Mouse (Mus musculus) left cerebral cortex, postnatal 25 days (tissue): ENCODE measurements at regions not wholly inside any gene's neighbourhood (a gene's known extent, or its start where the extent isn't known, plus 50 kb on each side); places are given as distances from the start of the nearest gene placed in this dataset.

Experiments used
- DNase-seq, 2 experiments: peaks; one replicate each; pipeline ENCODE4 v3.0.0; 2022; ENCODE audit warnings: low spot score in 2 of 2, mixed read lengths in 1 of 2
- intact Hi-C: fragments of 180-260 bp; cut with DNase I; formaldehyde crosslinking; loops from one replicate; pipeline ENCODE4 v1.15.1; 2025

DNA sequence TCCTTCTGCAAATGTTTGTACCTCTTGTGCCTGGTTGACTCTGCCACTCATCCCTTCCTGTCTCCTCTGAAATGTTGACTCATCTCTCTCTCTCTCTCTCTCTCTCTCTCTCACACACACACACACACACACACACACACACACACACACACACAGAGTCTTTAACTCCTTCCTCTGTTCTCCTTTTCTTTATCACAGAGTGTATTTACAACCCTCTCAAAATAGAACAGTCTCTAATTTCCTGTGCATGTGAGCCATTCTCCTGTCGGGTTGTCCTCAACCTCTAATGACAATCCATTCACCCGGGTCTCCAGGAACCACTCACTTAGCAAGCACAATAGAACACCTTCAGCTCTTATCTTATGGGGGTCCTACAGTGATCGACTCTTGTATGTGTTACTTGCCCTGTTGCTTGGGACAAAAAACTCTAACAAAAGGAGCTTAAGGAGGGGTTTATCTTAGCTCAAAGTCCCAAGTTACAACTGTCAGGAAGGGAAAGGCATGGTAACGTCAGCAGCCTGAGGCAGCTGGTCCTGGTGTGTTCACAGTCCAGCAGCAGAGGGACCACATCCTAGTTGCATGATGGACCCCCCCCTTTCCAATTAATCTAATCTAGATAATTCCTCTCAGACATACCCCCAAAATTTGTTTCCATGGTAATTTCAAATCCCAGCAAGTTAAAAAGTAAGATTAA is 163.0 kb downstream of the Mycn start:
- intact Hi-C loops: no loop called here
- DNase-seq: no peak

DNA sequence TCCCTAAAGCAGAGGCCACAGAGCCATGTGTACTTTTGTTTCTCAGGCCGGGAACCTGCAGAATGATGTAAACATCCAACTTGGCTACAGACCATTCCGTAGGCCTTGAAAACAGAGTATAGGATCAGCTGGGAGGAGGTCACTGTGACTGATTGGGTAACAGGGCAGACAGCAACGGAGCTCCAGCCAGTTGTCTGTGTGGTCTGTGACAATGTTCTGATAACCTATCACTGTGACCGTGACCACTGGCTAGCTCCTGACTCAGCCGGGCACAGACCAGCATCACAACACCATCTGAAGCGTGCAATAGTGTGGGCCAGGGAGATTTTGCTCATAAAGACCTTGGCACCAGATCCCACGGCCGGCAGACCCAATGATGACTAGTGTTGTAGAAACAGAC is 164.3 kb downstream of the Mycn start:
- DNase-seq: no peak
- intact Hi-C loops: no loop called here

DNA sequence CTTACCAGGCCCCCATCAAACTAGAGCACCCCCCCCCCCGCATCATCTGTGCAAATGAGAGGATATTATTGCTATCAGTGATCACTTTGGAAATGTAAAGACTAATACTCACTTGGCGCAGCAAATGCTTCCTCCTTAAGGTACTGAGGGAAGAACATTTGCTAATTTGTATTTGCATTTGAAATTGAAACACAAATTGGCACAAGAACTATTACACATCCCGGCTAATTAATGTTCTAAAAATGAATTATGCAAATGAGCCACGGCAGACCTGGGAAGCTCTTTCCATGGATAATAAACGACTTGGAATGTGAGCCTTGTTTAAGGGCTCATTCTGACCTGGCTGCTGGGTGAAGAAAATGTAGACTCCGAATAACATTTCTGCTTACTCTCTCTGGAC is 164.9 kb downstream of the Mycn start:
- no peak for DNase-seq
- intact Hi-C loops: no loop called here

DNA sequence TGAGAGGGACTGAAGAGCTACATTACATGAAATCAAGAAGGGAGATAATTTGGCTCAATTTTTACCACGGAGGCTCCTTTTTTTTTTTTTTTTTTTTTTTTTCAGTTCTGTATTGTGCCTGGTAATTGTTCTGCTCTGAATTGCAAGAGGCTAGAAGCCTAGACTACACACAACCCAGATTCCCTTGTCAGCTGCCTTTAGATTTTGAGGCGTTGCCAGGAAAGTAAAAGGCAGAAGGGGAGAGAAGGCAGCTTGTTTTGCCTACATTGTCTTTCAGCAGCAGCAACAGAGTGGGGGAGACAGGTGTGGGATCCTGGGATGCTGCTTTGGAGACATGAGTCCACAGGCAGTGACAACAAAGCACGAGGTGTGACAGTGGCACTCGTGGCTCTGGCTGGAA is 170.7 kb downstream of the Mycn start:
- DNase-seq: no peak
- intact Hi-C loops: no loop called here

DNA sequence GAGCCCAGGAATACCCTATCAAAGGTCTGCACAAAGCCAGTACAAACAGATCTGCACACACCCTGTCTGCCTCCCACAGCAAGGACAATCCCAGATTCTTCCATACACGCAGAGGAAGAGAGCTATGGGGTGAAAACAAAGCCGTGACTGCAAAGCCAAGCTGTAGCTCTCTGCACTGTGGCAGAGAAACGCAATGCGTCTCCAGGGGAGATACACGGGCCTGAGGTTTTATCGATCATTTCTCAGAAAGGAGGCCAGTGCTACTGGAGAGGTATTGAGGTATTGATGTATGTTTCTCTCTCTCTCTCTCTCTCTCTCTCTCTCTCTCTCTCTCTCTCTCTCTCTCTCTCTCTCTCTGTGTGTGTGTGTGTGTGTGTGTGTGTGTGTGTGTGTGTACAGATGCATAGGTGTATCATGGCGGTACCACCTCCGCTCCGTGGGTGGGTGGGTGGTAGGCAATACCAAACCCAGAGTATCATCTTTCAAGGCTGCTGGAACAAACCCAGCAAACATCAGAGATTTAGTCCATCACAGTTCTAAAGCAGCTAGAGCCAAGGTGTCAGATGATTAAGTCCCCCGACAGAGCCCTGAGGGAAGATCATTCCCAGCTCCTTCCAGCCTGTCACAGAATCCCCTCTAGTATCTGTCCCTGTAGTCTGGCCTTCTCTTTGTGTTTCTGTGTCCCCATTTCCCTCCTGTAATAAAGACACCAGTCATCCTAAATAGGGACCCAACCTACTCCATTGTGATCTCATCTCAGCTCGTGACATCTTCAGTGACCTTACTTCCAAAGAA is 175.0 kb downstream of the Mycn start:
- no peak for DNase-seq
- intact Hi-C loops: no loop called here

DNA sequence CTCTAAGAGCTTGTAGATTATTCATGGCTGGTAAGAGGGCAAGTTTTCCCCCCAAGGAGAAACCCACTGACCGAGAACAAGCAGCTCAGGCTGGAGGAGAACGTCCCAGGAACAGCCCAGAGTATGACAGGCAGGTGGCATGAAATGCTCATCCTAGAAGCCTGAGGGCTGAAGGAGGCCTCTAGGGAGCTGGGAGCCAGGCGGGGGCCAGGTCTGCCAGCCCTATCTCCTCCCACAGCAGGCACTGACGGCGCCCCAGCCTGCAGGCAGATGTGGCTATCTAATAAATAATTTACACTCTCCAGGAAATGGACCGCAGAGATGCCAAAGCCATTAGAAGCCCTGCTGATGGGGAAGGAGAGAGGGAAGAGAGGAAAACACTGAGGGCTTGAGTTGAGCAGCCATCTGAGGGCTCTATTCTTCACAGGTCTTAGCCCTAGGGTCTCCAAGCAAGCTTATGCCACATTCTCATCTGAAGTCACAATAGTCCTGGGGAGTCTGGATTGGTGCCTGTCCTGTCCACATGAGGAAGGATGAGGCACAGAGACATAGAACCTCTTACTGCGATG is 176.1 kb downstream of the Mycn start:
- intact Hi-C loops: no loop called here
- no peak for DNase-seq

DNA sequence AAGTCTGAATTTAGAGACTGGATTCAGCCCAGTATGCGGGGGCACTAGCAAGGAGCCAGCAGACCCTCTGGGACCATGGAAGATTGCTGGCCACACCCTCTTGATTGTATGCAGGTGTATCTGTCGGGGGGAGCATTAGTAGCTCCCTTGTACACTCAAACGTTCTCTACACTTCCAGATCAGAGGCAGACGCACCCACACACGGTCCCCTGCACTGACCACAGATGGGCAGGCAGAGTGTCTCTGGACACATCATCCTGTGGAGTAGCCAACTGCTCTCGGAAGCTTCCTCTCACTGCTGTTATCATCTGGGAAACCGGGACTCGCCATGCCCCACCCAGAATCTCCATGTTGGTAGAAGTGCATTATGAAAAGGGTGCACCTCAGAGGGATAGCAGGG is 176.7 kb downstream of the Mycn start:
- no peak for DNase-seq
- intact Hi-C loops: no loop called here

DNA sequence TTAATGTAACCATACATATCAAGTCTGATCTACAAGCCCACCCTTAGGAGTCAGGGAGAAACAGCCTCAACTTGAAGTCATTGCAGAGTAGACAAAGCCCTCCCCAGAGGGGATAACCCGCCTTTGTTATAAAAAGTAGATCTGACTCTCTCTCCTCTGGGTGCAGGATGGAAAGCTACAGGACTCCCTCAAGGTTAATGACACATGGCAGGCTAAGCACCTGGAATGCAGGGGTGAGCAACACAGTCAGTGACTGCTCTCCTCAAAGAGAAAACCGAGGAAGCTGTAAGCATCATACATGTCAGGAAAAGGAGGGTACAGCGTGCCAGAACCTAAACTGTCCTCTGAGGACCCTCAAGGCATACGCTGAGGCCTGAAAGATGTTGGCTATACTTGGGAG is 177.1 kb downstream of the Mycn start:
- intact Hi-C loops: no loop called here
- DNase-seq: no peak

DNA sequence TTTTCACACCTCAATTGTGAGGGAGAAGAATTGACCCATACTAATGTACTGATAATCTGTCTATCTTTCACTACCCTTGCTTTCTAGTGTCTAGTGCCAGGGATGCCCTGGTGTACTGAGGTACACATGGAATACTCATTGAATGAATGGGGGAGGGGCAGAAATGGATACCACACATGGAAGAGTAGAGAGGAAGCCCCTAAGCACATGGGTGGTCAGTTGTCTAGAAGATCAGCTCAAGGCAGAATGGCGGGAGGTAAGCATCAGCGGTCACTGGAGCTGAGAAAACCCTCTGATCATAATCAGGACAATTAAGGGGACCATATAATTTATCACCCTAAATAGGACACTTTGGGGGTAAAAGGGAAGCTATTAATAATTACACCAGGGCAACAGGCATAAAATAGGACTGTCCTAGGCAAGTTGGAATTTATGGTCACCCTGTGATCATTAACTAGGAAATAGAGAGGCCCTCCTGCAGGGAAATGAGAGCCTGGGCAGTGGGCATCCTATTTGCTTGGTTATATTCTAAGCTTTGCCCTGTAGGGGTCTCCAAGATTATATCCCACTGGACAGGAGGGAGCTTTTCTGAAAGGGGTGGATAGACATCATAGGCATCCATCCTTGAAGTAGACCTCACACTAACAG is 185.3 kb downstream of the Mycn start:
- intact Hi-C loops: no loop called here
- no peak for DNase-seq

DNA sequence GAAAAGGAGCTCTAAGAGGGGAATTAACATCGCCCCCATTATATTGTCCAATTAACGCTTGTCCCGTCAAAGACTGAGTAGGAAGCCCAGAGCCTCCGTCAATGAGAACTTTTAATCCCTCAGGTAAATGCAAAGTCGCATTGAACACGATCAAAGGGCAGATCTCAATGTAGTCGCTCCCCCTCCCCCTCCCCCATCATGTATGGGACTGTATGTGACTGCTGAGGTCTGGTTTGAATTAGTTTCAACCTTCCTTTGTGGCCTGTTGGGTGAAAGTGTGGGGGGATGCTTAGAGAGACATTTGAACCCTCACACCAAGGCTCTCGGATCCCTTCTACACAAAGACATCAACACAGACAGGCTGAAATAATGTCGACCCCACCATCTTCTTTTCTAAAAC is 187.9 kb downstream of the Mycn start:
- no peak for DNase-seq
- intact Hi-C loops: no loop called here

DNA sequence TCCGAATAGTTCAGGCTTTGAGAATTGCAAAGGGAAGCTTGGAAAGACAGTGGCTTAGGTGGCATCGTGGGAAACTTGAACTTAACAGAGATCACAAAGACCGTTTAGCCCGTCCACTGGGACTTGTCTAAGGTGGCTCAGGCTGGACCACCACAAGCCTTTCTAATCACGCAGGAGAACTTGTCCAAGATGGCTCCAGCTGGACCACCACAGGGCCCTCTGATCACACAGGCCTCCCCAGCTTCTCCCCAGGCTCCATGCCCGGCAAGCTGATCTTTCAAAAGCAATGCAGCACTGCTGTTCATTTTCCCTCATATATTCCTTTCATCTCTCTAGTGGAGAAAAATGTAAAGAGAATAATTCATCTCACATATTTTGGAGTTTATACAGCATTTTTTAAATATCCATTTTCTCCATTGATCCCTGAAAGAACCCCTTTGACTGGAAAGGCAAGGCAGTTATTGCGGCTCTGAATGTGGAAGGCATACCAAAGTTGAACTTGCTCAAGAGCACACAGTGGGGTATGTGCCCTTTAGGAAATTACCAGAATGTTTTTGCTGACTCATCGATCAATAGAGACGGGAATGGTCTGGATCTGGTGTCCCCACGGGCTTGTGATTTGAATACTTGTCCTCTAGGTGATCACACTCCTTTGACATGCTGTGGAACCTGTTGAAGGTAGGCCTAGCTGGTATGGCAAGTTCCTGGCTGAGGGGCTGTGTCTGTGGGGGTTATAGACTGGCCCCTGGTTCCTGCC is 189.9 kb downstream of the Mycn start:
- intact Hi-C loops: no loop called here
- no peak for DNase-seq

DNA sequence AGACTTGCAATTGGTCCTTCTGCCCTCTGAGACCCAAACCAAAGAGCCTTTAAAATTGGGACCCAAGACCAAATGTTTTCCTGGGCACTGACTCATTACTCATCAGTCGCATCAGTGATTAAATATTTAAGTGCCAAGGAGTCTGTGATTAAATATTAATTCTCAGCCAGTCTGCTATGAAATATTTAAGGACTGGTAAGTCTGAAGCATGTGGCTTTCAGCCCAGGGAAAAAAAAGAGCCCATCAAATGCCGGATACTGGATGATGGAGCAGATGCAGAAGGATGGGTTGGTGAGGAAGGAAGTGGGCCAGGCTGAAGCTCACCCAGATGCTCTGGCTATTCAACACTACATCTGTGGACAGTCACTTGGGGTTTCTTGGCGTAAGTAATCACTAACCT is 192.0 kb downstream of the Mycn start:
- DNase-seq: no peak
- intact Hi-C loops: no loop called here

DNA sequence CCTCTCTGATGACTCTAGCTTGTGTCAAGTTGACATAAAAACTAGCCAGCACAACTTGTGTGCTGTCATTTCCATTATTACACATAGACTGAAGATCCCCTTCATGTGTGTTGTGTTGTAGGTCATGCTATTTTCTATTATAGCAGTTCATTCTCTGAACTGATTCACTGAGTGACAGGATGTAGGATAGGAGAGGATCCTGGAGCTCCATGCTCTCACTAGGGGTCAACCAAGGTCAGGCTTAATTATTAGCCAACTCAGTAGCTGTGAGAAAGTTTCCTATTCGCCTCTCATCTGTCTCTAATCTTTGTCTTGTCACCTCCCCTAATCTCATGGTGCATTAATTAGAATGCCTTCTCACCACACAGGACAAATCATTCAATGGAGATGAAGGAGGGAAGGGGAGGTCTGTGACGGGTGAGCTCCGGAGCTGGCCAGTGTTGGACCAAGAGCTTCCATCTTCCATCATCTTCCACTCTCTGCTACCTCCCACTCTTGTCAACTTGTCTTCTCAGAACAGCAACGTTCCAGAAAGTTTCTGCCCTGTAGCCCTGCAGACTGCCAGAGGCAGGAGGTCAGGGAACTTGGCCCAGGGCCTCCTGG is 194.8 kb downstream of the Mycn start:
- DNase-seq: no peak
- intact Hi-C loops: no loop called here

DNA sequence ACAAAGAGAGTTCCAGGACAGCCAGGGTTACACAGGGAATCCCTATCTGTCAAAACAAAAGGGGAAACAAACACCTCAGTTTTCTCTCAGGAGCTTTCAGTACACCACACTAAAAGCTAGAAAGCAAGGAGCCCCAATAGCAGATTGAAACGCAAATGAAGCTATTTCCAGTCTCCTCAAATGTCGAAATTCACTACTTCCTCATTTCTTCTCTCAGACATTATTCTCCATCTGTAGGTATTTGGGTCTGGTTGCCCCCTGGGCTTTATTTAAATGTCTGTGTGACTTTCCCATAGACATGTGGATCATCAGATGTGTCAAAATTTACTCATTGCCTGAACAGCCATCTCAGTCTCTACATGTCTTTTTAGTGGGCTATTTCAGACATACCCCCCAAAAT is 197.2 kb downstream of the Mycn start:
- DNase-seq: no peak
- intact Hi-C loops: no loop called here

DNA sequence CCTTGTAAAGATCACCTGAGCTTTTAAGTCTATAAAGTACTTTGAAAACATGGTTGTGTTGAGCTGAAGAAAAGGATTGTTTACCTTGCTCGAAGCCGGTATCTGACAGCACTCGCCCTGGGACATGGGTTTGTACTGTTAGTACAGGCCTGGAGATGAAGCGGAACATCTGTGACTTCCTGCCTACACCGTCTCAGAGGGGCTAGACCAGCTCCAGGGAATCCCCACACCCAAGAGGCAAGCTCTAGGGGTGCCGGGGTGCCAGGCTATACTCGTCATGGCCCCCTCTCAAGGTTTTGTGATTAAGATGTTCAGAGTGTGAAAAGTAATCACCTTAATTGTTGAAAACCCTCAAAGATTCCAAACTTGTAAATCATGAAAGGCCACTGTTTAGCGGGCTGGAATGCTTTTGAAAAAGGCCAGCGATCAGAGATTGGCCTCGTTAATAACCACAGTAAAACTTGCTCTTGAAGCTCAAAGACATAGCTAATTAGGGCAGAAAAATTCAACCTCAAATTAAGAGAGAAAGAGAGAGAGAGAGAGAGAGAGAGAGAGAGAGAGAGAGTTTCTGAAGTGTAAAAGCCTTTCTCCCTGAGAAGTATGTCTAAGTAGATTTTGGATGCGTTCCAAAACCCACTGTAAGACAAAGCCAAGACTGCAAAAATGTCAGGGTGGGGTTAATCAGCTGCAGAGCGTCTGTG is 202.9 kb downstream of the Mycn start:
- intact Hi-C loops: no loop called here
- DNase-seq: no peak

DNA sequence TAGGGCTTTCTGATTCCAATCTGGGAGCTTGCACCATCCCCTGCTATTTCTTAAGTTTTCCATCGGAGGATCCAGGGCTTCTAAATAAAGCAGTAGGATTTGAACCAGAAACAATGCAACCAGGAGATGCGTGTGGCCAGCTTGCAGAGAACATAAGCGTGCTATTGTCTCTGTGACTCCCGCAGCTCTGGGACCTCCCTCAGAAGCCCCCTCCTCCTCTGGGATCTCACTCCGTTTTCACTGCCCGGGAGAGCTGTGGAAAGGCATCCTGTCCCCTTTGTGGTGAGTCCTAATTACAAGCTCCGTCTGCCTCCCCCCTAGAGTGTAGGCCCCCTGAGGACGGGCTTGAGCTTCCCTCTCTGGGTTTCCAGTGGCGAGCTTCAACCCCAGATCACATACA is 215.9 kb downstream of the Mycn start:
- intact Hi-C loops: no loop called here
- no peak for DNase-seq

DNA sequence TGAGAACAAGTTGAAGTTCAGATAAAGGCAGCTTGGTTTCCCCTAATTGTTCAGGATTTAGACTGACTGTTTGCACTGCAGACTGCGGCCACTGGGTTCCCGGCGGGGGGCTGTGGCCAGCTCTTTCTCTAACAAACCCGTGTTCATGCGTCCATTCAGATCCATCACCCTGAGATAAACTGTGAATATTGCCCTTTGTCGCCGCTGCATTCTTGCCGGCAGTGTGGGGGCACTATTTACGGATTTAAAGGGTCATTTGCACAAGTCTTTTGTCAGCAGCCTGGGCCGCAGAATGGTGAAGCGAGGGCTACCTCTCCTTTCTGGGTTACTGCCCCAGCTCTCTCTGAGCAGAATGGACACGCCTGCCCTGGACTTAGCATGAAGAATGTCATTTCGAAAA is 216.6 kb downstream of the Mycn start:
- no peak for DNase-seq
- intact Hi-C loops: no loop called here

DNA sequence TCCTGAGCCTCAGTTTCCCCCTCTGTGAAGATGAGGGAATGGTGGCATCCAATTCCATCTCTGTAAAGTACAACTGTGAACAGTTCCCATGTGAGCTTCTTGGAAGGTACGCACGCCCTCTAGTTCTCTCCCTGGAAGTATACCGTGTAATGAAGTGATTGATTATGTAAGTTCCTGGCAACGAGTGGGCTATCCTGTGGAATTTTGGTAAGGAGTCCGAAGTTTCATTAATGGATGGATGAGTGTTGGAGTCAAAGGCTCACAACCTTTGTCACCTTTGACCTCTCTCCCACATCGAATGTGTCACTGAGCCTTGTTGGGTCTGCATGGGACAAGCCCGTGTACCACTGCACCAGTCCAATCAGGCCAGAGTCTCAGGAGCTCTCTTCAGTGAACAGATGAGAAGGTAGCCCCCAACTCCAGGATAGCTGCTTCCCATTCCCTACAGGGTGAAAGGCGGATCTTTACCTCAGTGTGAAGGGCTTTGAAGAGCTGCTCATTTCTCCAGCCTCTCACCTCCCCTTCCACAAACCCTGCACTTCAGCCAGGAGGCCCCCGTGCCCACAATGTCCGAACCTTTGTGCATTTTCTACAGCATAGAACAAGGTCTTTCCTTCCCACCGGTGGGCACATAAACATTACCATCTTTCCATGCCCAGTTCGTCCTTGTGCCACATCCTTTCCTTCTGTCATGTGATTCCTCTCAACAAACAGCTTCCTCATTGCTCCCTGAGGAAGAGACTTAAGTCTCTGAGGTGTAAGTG is 217.8 kb downstream of the Mycn start:
- intact Hi-C loops: no loop called here
- DNase-seq: no peak
